Mouse (Mus musculus) heart, embryonic 11.5 days (tissue): ENCODE measurements at regions not wholly inside any gene's neighbourhood (a gene's known extent, or its start where the extent isn't known, plus 50 kb on each side); places are given as distances from the start of the nearest gene placed in this dataset.

Experiments used
- ATAC-seq: fragments of 200-750 bp; cut with Nextera tagmentation; replicated peaks from 2 replicates; pipeline ENCODE4 v1.8.0; 2017; ENCODE audit warnings: moderate library complexity; ENCODE audit not compliant: insufficient number of reproducible peaks, low FRiP score, low TSS enrichment
- H3K27ac ChIP-seq: fragments of 300-500 bp; sonication (generic); 2 replicates; pipeline ENCODE4 v1.5.1; 2014; ENCODE audit warnings: mild to moderate bottlenecking, low read depth, low read length
- H3K27me3 ChIP-seq: fragments of 300-500 bp; sonication (generic); 2 replicates; pipeline ENCODE4 v1.6.1; 2014; ENCODE audit warnings: mild to moderate bottlenecking, low read length, mixed read lengths; ENCODE audit not compliant: control insufficient read depth, insufficient read depth
- H3K36me3 ChIP-seq: fragments of 300-500 bp; sonication (generic); 2 replicates; pipeline ENCODE4 v1.6.1; 2014; ENCODE audit warnings: mild to moderate bottlenecking, low read length, moderate library complexity, mixed read lengths; ENCODE audit not compliant: control insufficient read depth, insufficient read depth
- H3K4me1 ChIP-seq: fragments of 300-500 bp; sonication (generic); 2 replicates; pipeline ENCODE4 v1.6.1; 2014; ENCODE audit warnings: low read length; ENCODE audit not compliant: control insufficient read depth, insufficient read depth
- H3K4me2 ChIP-seq: fragments of 300-500 bp; sonication (generic); 2 replicates; pipeline ENCODE4 v1.6.1; 2014; ENCODE audit warnings: mild to moderate bottlenecking, moderate library complexity
- H3K4me3 ChIP-seq: fragments of 300-500 bp; sonication (generic); 2 replicates; pipeline ENCODE4 v1.5.1; 2014; ENCODE audit warnings: low read depth, low read length
- H3K9ac ChIP-seq: fragments of 300-500 bp; sonication (generic); 2 replicates; pipeline ENCODE4 v1.6.1; 2014; ENCODE audit warnings: mild to moderate bottlenecking, low read depth, low read length, moderate library complexity
- H3K9me3 ChIP-seq: fragments of 300-500 bp; sonication (generic); replicated peaks from 2 replicates; pipeline ENCODE4 v1.6.1; 2016; ENCODE audit warnings: low read length; ENCODE audit not compliant: control insufficient read depth
- WGBS: fragments of 180-500 bp; shearing (Covaris S2); extraction: QIAGEN DNeasy Blood & Tissue Kit; methylation state at CpG from one replicate; pipeline ENCODE4 v1.1.7; 2014; ENCODE audit not compliant: insufficient replicate concordance; 5-methylcytosine and 5-hydroxymethylcytosine counted together

DNA sequence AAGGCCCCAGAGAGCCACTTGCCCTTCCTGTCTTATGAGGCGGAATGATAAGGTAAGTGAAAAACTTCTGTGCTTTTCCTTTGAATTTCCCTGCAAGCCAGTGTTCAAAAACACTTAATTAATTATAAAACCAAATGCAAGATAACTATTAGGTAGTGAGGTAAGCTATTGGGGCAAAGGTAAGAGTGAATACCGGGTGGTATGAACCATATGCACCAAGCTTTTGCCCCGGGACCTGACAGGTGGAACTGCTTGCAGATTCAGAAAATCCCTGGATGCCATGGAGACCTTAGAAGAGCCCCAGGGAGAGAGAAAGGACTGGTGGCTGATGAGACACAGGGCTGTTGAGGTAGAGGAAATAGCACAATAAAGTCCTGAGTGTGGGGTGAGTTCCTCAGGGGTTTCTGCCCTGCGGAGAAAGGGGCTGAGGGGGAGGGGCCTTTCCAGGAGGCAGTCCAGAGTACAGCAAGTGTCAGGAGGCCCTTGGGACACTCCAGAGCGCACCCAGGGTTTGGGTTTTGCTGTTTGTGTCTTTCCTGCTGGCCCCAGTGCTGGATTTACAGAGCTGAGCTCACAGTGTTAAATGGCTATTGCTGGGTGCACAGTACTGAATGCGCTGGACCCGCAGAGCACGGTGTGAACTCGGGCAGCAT is 317.1 kb downstream of the Fgf9 start:
- Histone ChIP-seq H3K4me1 (no peaks in the 10 kb centered on the region), H3K4me3 (no peak overlapping the region), H3K27me3 (no peaks in the 10 kb centered on the region), H3K9ac (no peak overlapping the region), H3K36me3 (no peaks in the 10 kb centered on the region), H3K9me3 (no peaks in the 10 kb centered on the region), H3K27ac (no peak overlapping the region), H3K4me2 (no peak overlapping the region)
- 84% methylated on average over 9 of the region's 9 CpGs for WGBS
- ATAC-seq = no peak

DNA sequence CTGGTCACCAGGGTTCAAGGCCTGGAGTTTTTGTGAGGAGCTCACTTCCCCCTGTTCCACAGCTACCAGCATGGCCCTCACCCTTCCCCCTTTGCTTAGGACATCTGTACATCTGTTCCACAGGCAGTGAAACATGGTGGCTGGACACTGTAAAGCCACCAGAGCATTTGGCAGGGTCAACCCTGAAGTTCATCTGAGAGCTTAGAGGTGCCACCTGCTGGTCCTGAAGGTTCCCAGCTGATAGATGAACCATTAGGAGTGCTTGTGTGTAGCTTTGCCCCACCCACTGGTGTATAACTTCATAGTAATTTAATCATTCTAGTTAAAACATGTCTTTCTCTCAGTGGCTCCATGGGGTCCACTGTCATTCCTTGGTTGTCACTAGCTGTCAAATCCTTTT is 304.7 kb downstream of the Fgf9 start:
- Histone ChIP-seq H3K27ac (no peak overlapping the region), H3K9ac (no peak overlapping the region), H3K4me1 (no peaks in the 10 kb centered on the region), H3K9me3 (no peaks in the 10 kb centered on the region), H3K36me3 (no peaks in the 10 kb centered on the region), H3K4me2 (no peak overlapping the region), H3K27me3 (no peaks in the 10 kb centered on the region), H3K4me3 (no peak overlapping the region)
- ATAC-seq = no peak

DNA sequence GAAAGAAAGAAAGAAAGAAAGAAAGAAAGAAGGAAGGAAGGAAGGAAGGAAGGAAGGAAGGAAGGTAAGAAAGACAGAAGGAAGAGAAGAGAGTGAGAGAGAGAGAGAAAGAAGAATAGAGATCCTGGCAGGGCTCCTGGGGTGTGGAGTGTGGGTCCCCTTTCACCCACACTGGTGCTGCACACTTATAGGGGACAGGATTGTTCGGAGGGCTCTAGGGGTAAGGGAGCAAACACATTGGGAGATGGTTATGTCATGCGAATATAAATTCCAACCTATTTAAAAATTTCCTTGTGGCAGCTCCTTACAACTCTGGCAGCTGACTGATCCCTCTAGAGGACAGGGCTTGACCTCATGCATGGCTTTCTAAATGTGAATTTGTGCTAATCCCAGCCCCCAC is 286.5 kb downstream of the Fgf9 start:
- Histone ChIP-seq H3K9ac (no peak overlapping the region), H3K4me2 (no peak overlapping the region), H3K27me3 (no peaks in the 10 kb centered on the region), H3K4me3 (no peak overlapping the region), H3K27ac (no peak overlapping the region), H3K9me3 (no peaks in the 10 kb centered on the region), H3K36me3 (no peaks in the 10 kb centered on the region), H3K4me1 (peaks cover 2% of the 10 kb centered on the region; the same call in 1 of the 2 replicates)
- no peak for ATAC-seq
- WGBS = 79% methylated on average over 2 of the region's 2 CpGs

GRCm38 (mm10) chr14:58352986-58353385 is 282.6 kb downstream of the Fgf9 start:
- Histone ChIP-seq H3K4me1 (peaks cover 2% of the 10 kb centered on the region; the same call in 1 of the 2 replicates), H3K9ac (no peak overlapping the region), H3K4me2 (no peak overlapping the region), H3K27me3 (no peaks in the 10 kb centered on the region), H3K9me3 (no peaks in the 10 kb centered on the region), H3K27ac (no peak overlapping the region), H3K4me3 (no peak overlapping the region), H3K36me3 (no peaks in the 10 kb centered on the region)
- ATAC-seq = no peak

GRCm38 (mm10) chr14:58336148-58336547 is 265.8 kb downstream of the Fgf9 start:
- Histone ChIP-seq H3K4me3 (no peak overlapping the region), H3K9ac (no peak overlapping the region), H3K27ac (no peak overlapping the region), H3K27me3 (no peaks in the 10 kb centered on the region), H3K4me1 (peaks cover 7% of the 10 kb centered on the region; the same call in 1 of the 2 replicates), H3K9me3 (no peaks in the 10 kb centered on the region), H3K36me3 (no peaks in the 10 kb centered on the region), H3K4me2 (no peak overlapping the region)
- no peak for ATAC-seq
- WGBS = 91% methylated on average over 14 of the region's 14 CpGs

GRCm38 (mm10) chr14:58323164-58323563 is 252.8 kb downstream of the Fgf9 start:
- WGBS = 80% methylated on average over 6 of the region's 6 CpGs
- H3K9ac ChIP-seq = no peak overlapping the region
- ATAC-seq = no peak
- H3K27me3 ChIP-seq = no peaks in the 10 kb centered on the region
- no peak overlapping the region for H3K4me3 ChIP-seq
- H3K36me3 ChIP-seq = no peaks in the 10 kb centered on the region
- no peak overlapping the region for H3K4me2 ChIP-seq
- H3K27ac ChIP-seq = no peak overlapping the region
- no peaks in the 10 kb centered on the region for H3K4me1 ChIP-seq
- H3K9me3 ChIP-seq = no peaks in the 10 kb centered on the region

GRCm38 (mm10) chr14:58322461-58322860 is 252.1 kb downstream of the Fgf9 start:
- H3K9me3 ChIP-seq = no peaks in the 10 kb centered on the region
- no peaks in the 10 kb centered on the region for H3K36me3 ChIP-seq
- no peak overlapping the region for H3K27ac ChIP-seq
- no peak for ATAC-seq
- 65% methylated on average over 4 of the region's 4 CpGs for WGBS
- no peak overlapping the region for H3K4me3 ChIP-seq
- H3K27me3 ChIP-seq = no peaks in the 10 kb centered on the region
- no peak overlapping the region for H3K4me2 ChIP-seq
- H3K9ac ChIP-seq = no peak overlapping the region
- no peaks in the 10 kb centered on the region; the same call in 1 of the 2 replicates for H3K4me1 ChIP-seq

GRCm38 (mm10) chr14:58321875-58322274 is 251.5 kb downstream of the Fgf9 start:
- Histone ChIP-seq H3K4me2 (no peak overlapping the region), H3K27me3 (no peaks in the 10 kb centered on the region), H3K9me3 (no peaks in the 10 kb centered on the region), H3K27ac (no peak overlapping the region), H3K9ac (no peak overlapping the region), H3K4me3 (no peak overlapping the region), H3K4me1 (peaks cover 5% of the 10 kb centered on the region; the same call in 1 of the 2 replicates), H3K36me3 (no peaks in the 10 kb centered on the region)
- 69% methylated on average over 10 of the region's 10 CpGs for WGBS
- no peak for ATAC-seq

DNA sequence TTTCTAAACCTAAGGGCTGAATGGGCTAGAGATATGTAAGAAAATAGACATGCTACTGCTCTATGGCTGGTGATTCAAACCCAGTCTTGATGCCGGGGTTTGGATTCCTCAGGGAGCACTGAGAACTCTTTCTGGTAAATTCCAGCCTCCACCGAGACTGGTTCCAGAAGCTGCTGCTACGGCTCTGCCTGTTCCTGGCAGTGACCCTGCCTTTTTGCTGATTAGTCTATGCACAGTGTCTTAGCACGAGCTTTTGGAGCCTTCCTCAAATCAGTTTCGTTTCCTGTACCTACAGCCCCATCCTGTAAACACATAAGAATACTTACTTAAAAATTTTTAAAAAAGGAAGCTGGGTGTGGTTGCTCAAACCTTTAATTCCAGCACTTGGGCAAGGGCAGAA is 250.9 kb downstream of the Fgf9 start:
- 69% methylated on average over 5 of the region's 5 CpGs for WGBS

More for the DNA sequence above, 250.9 kb downstream of the Fgf9 start:
- Histone ChIP-seq H3K4me1 (peaks cover 8% of the 10 kb centered on the region; the same call in 1 of the 2 replicates), H3K4me3 (no peak overlapping the region), H3K27ac (no peak overlapping the region), H3K27me3 (no peaks in the 10 kb centered on the region), H3K9ac (no peak overlapping the region), H3K36me3 (no peaks in the 10 kb centered on the region), H3K4me2 (no peak overlapping the region), H3K9me3 (no peaks in the 10 kb centered on the region)
- ATAC-seq = no peak
